Mouse (Mus musculus): ENCODE data around the gene Ntm. TPM values are rescaled to one million over a fixed set of nuclear protein-coding genes. Genes with fewer than 3 reads are reported as not detected.

Gene Ntm
- polyA plus RNA-seq, 1 experiment = not detected

- Histone ChIP-seq H3K27me3 (ENCODE audit: control insufficient read depth, insufficient read depth, insufficient read length) (no peaks in the 10 kb centered on the region), H3K36me3 (ENCODE audit: control insufficient read depth, insufficient read depth) (no peaks in the 10 kb centered on the region), H3ac (ENCODE audit: control insufficient read depth, insufficient read length) (no peak overlapping the region), H3K4me2 (ENCODE audit: low read depth) (no peak overlapping the region), H3K4me3 (no peak overlapping the region), H3K79me2 (ENCODE audit: control insufficient read depth, insufficient read depth) (no peaks in the 10 kb centered on the region)
- TF ChIP-seq POLR2A (IDR thresholded peaks at IDR 0.05; ENCODE audit: insufficient read length, low read depth) (no peak), REST (IDR thresholded peaks at IDR 0.05; ENCODE audit: insufficient read depth, insufficient read length) (no peak), E2F4 (IDR thresholded peaks at IDR 0.05; ENCODE audit: insufficient read depth) (no peak), USF1 (IDR thresholded peaks at IDR 0.05; ENCODE audit: low read depth) (no peak), TCF12 (IDR thresholded peaks at IDR 0.05; ENCODE audit: insufficient read depth, poor library complexity, severe bottlenecking) (no peak), MAX (IDR thresholded peaks at IDR 0.05; ENCODE audit: low read depth) (no peak), POLR2AphosphoS2 (IDR thresholded peaks at IDR 0.05; ENCODE audit: insufficient read length, low read depth) (no peak), CEBPB (IDR thresholded peaks at IDR 0.05; ENCODE audit: insufficient read depth, poor library complexity, severe bottlenecking) (no peak), TCF3 (IDR thresholded peaks at IDR 0.05; ENCODE audit: insufficient read length, low read depth) (no peak), MYOD1 (IDR thresholded peaks at IDR 0.05; ENCODE audit: control insufficient read depth in 1 of 3, insufficient read length in 2 of 3, low read depth in 2 of 3) (no peak), SRF (IDR thresholded peaks at IDR 0.05; ENCODE audit: control insufficient read depth, insufficient read length, low read depth) (no peak), MYOG (IDR thresholded peaks at IDR 0.05; ENCODE audit: control insufficient read depth in 1 of 3, insufficient read depth in 1 of 3, insufficient read length in 2 of 3, low read depth in 2 of 3) (no peak)
These were observed 299.7 kb downstream of the Ntm start for GRCm38 (mm10) chr9:29663286-29663685.

DNA sequence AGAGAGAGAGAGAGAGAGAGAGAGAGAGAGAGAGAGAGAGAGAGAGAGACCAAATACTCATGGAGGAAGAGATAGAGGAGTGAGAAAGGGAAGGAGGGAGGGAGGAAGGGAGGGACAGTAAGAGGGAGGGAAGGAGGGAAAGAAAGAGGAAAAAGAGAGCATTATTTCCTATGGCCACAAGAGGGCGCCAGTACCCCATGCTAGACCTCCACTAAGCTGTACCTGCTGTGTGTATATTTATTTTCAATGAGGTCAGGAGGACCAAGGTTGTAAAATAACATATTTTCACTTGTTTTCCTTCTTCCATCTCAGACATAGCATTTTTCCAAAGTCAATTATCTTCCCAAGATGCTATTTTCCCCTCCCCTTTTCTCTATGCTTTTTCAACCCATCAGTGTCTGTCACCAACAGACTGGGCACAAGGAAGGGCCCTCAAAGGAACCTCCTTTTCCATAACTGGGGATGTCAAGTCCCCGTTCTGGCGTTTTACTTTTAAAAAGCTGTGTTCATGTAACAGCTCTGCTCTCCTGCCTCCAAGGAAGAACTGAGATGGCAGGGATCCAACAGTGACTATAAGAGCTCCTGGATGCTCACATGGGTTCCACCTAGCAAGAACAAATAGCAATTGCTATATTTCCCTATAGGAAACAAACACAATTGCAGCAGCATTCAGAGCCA, 301.3 kb downstream of the Ntm start:
- no peak overlapping the region for H3K4me3 ChIP-seq
- H3ac ChIP-seq (ENCODE audit: control insufficient read depth, insufficient read length) = no peak overlapping the region
- no peaks in the 10 kb centered on the region for H3K79me2 ChIP-seq (ENCODE audit: control insufficient read depth, insufficient read depth)
- H3K4me2 ChIP-seq (ENCODE audit: low read depth) = no peak overlapping the region
- TF ChIP-seq USF1 (IDR thresholded peaks at IDR 0.05; ENCODE audit: low read depth) (no peak), REST (IDR thresholded peaks at IDR 0.05; ENCODE audit: insufficient read depth, insufficient read length) (no peak), MAX (IDR thresholded peaks at IDR 0.05; ENCODE audit: low read depth) (no peak), MYOG (IDR thresholded peaks at IDR 0.05; ENCODE audit: control insufficient read depth in 1 of 3, insufficient read depth in 1 of 3, insufficient read length in 2 of 3, low read depth in 2 of 3) (no peak), E2F4 (IDR thresholded peaks at IDR 0.05; ENCODE audit: insufficient read depth) (no peak), SRF (IDR thresholded peaks at IDR 0.05; ENCODE audit: control insufficient read depth, insufficient read length, low read depth) (no peak), CEBPB (IDR thresholded peaks at IDR 0.05; ENCODE audit: insufficient read depth, poor library complexity, severe bottlenecking) (no peak), TCF3 (IDR thresholded peaks at IDR 0.05; ENCODE audit: insufficient read length, low read depth) (no peak), TCF12 (IDR thresholded peaks at IDR 0.05; ENCODE audit: insufficient read depth, poor library complexity, severe bottlenecking) (no peak), MYOD1 (IDR thresholded peaks at IDR 0.05; ENCODE audit: control insufficient read depth in 1 of 3, insufficient read length in 2 of 3, low read depth in 2 of 3) (no peak), POLR2A (IDR thresholded peaks at IDR 0.05; ENCODE audit: insufficient read length, low read depth) (no peak), POLR2AphosphoS2 (IDR thresholded peaks at IDR 0.05; ENCODE audit: insufficient read length, low read depth) (no peak)
- no peaks in the 10 kb centered on the region for H3K27me3 ChIP-seq (ENCODE audit: control insufficient read depth, insufficient read depth, insufficient read length)
- H3K36me3 ChIP-seq (ENCODE audit: control insufficient read depth, insufficient read depth) = no peaks in the 10 kb centered on the region

DNA sequence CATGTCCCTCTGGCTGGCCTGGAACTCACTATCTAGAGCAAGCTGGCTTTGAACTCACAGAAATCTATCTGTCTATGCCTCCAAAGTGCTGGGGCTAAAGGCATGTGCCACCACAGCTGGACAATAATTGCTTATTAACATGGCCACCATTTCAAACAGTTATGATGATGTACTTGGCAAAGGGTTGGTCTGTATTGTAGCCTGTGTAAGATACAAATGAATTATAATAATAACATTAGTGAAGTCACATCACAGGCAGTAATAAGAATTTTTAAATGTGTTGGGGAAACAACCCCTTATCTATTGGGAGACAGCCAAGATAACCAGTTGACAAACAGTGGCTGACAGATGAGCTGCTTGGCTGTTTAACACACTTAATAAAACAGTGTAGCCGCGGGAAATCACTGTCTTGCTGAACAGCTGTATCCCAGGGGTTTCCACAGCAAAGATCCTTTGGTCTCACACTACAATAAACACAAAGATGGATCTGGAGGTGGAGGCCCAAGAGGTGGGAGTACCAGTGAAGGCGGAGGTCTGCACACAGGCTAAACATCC, 302.8 kb downstream of the Ntm start:
- TF ChIP-seq REST (IDR thresholded peaks at IDR 0.05; ENCODE audit: insufficient read depth, insufficient read length) = no peak
- TF ChIP-seq POLR2AphosphoS2 (IDR thresholded peaks at IDR 0.05; ENCODE audit: insufficient read length, low read depth) = no peak
- TF ChIP-seq POLR2A (IDR thresholded peaks at IDR 0.05; ENCODE audit: insufficient read length, low read depth) = no peak
- no peak for TF ChIP-seq MYOG (IDR thresholded peaks at IDR 0.05; ENCODE audit: control insufficient read depth in 1 of 3, insufficient read depth in 1 of 3, insufficient read length in 2 of 3, low read depth in 2 of 3)
- TF ChIP-seq CEBPB (IDR thresholded peaks at IDR 0.05; ENCODE audit: insufficient read depth, poor library complexity, severe bottlenecking) = no peak
- no peak for TF ChIP-seq SRF (IDR thresholded peaks at IDR 0.05; ENCODE audit: control insufficient read depth, insufficient read length, low read depth)
- TF ChIP-seq USF1 (IDR thresholded peaks at IDR 0.05; ENCODE audit: low read depth) = no peak
- no peak for TF ChIP-seq E2F4 (IDR thresholded peaks at IDR 0.05; ENCODE audit: insufficient read depth)
- TF ChIP-seq TCF3 (IDR thresholded peaks at IDR 0.05; ENCODE audit: insufficient read length, low read depth) = no peak
- TF ChIP-seq MYOD1 (IDR thresholded peaks at IDR 0.05; ENCODE audit: control insufficient read depth in 1 of 3, insufficient read length in 2 of 3, low read depth in 2 of 3) = no peak
- no peak for TF ChIP-seq TCF12 (IDR thresholded peaks at IDR 0.05; ENCODE audit: insufficient read depth, poor library complexity, severe bottlenecking)
- TF ChIP-seq MAX (IDR thresholded peaks at IDR 0.05; ENCODE audit: low read depth) = no peak
- H3K36me3 ChIP-seq (ENCODE audit: control insufficient read depth, insufficient read depth) = no peaks in the 10 kb centered on the region
- no peak overlapping the region for H3ac ChIP-seq (ENCODE audit: control insufficient read depth, insufficient read length)
- no peak overlapping the region for H3K4me2 ChIP-seq (ENCODE audit: low read depth)
- no peak overlapping the region for H3K4me3 ChIP-seq
- H3K27me3 ChIP-seq (ENCODE audit: control insufficient read depth, insufficient read depth, insufficient read length) = no peaks in the 10 kb centered on the region
- H3K79me2 ChIP-seq (ENCODE audit: control insufficient read depth, insufficient read depth) = no peaks in the 10 kb centered on the region

DNA sequence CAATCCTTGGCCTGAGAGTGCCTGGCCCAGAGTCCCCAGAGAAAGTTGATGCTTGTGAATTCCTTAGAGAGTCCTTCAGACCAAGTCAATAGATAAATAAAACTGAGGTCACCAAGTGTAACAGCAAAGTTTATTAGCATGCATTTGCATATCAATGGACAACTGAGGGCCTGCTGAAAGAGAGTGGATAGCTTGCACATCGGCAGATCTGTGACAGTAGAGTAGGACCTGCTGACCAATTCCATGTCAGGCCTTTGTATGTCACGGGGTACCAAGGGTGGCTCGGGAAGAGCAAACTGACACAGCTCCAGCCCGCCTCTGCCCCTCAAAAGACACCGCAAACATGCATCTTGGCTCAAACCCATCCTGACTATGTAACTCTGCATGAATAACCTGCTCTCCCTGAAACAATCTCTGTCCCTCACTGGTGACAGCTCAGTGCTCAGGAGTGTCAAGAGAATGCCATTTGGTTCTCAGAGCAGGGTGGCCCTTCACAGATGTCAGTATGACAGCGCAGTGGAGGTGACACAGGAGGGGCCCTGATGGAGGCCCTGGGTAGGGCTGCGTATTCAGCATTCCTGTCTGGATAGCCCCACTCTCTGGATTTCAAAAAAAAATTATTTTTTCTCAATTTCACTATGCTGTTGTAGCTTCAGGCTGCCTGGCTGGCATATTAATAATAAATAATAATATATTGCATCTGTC, 305.0 kb downstream of the Ntm start:
- Histone ChIP-seq H3K4me2 (ENCODE audit: low read depth) (no peak overlapping the region), H3K4me3 (no peak overlapping the region)

More for the DNA sequence above, 305.0 kb downstream of the Ntm start:
- no peak for TF ChIP-seq MYOG (IDR thresholded peaks at IDR 0.05; ENCODE audit: control insufficient read depth in 1 of 3, insufficient read depth in 1 of 3, insufficient read length in 2 of 3, low read depth in 2 of 3)
- no peak for TF ChIP-seq TCF12 (IDR thresholded peaks at IDR 0.05; ENCODE audit: insufficient read depth, poor library complexity, severe bottlenecking)
- no peak for TF ChIP-seq USF1 (IDR thresholded peaks at IDR 0.05; ENCODE audit: low read depth)
- no peak for TF ChIP-seq MYOD1 (IDR thresholded peaks at IDR 0.05; ENCODE audit: control insufficient read depth in 1 of 3, insufficient read length in 2 of 3, low read depth in 2 of 3)
- TF ChIP-seq SRF (IDR thresholded peaks at IDR 0.05; ENCODE audit: control insufficient read depth, insufficient read length, low read depth) = no peak
- no peak for TF ChIP-seq CEBPB (IDR thresholded peaks at IDR 0.05; ENCODE audit: insufficient read depth, poor library complexity, severe bottlenecking)
- TF ChIP-seq REST (IDR thresholded peaks at IDR 0.05; ENCODE audit: insufficient read depth, insufficient read length) = no peak
- no peak for TF ChIP-seq E2F4 (IDR thresholded peaks at IDR 0.05; ENCODE audit: insufficient read depth)
- TF ChIP-seq MAX (IDR thresholded peaks at IDR 0.05; ENCODE audit: low read depth) = no peak
- no peak for TF ChIP-seq POLR2AphosphoS2 (IDR thresholded peaks at IDR 0.05; ENCODE audit: insufficient read length, low read depth)
- no peak for TF ChIP-seq TCF3 (IDR thresholded peaks at IDR 0.05; ENCODE audit: insufficient read length, low read depth)
- no peak for TF ChIP-seq POLR2A (IDR thresholded peaks at IDR 0.05; ENCODE audit: insufficient read length, low read depth)
- no peaks in the 10 kb centered on the region for H3K27me3 ChIP-seq (ENCODE audit: control insufficient read depth, insufficient read depth, insufficient read length)
- no peaks in the 10 kb centered on the region for H3K79me2 ChIP-seq (ENCODE audit: control insufficient read depth, insufficient read depth)
- no peaks in the 10 kb centered on the region for H3K36me3 ChIP-seq (ENCODE audit: control insufficient read depth, insufficient read depth)
- H3ac ChIP-seq (ENCODE audit: control insufficient read depth, insufficient read length) = no peak overlapping the region
